Mouse (Mus musculus): ENCODE measurements around the gene Wscd2. TPM values are rescaled to one million over a fixed set of nuclear protein-coding genes. Genes with fewer than 3 reads are reported as not detected.

The Wscd2 gene
- total and polyA plus RNA-seq, 3 experiments, result not detected

DNA sequence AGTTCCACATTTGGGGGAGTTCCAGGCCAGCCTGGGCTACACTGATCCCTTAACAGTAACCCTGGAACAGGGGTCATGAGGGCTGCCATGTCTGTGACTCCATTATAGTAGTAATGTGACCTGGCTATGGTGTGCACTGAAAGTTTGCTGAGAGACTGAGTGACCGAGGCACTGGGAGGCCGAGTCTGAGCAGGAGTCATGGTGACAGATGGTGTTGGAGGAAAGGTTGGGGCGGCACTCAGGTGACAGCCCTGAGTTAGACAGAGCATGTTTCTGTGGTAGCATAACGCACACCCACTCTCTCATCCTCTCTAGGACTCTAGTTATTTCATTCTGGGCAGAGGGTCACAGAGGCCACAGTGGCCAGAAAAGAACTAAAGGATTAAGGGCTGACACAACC lies 19.0 kb downstream of the Wscd2 start:
- H3K4me3 ChIP-seq (ENCODE audit: control insufficient read depth in 1 of 2, insufficient read depth in 1 of 2, low read depth in 2 of 2, low read length in 2 of 2), result no peak overlapping the region
- H3K36me3 ChIP-seq (ENCODE audit: control insufficient read depth in 1 of 2, insufficient read depth in 2 of 2, low read length in 2 of 2), result no peaks in the 10 kb centered on the region
- H3K4me1 ChIP-seq (ENCODE audit: control insufficient read depth in 1 of 2, insufficient read depth in 2 of 2, low read length in 2 of 2), result no peaks in the 10 kb centered on the region
- H3K79me2 ChIP-seq (ENCODE audit: control insufficient read depth, insufficient read depth, low read length, poor library complexity), result no peaks in the 10 kb centered on the region
- TF ChIP-seq KAT2A (conservative IDR thresholded peaks at IDR 0.05; ENCODE audit: low read depth, low read length), result no peak
- TF ChIP-seq SMC3 (IDR thresholded peaks at IDR 0.05; ENCODE audit: low read depth, low read length), result no peak
- no peak for TF ChIP-seq RAD21 (IDR thresholded peaks at IDR 0.05; ENCODE audit: low read depth, low read length)
- TF ChIP-seq CHD2 (IDR thresholded peaks at IDR 0.05; ENCODE audit: low read length), result no peak
- no peak for TF ChIP-seq ELF1 (IDR thresholded peaks at IDR 0.05; ENCODE audit: low read depth, low read length)
- no peak for TF ChIP-seq USF1 (IDR thresholded peaks at IDR 0.05; ENCODE audit: low read depth, low read length)
- TF ChIP-seq TBP (IDR thresholded peaks at IDR 0.05; ENCODE audit: low read depth, low read length), result no peak
- no peak for TF ChIP-seq GABPA (IDR thresholded peaks at IDR 0.05; ENCODE audit: low read depth, low read length)
- no peak for TF ChIP-seq MXI1 (IDR thresholded peaks at IDR 0.05; ENCODE audit: low read depth, low read length)
- no peak for TF ChIP-seq POLR2AphosphoS2 (IDR thresholded peaks at IDR 0.05; ENCODE audit: low read length)
- TF ChIP-seq ZMIZ1 (IDR thresholded peaks at IDR 0.05; ENCODE audit: low read depth, low read length), result no peak
- TF ChIP-seq HCFC1 (IDR thresholded peaks at IDR 0.05; ENCODE audit: low read depth, low read length), result no peak
- no peak for TF ChIP-seq ZC3H11A (IDR thresholded peaks at IDR 0.05; ENCODE audit: low read depth, low read length)
- TF ChIP-seq ZNF384 (IDR thresholded peaks at IDR 0.05; ENCODE audit: low read depth, low read length), result no peak
- no peak for TF ChIP-seq ETS1 (IDR thresholded peaks at IDR 0.05; ENCODE audit: low read depth, low read length)
- no peak overlapping the region for H3K27ac ChIP-seq (ENCODE audit: control insufficient read depth, low read depth, low read length)
- H3K27me3 ChIP-seq (ENCODE audit: control insufficient read depth in 1 of 2, insufficient read depth in 2 of 2, low read length in 2 of 2), result no peaks in the 10 kb centered on the region
- no peak for DNase-seq (ENCODE audit: low read depth, low spot score)
- H3K9me3 ChIP-seq (replicated peaks; ENCODE audit: insufficient read depth, low read length), result no peaks in the 10 kb centered on the region
- H3K9ac ChIP-seq (ENCODE audit: control insufficient read depth, low read depth, low read length, poor library complexity, severe bottlenecking), result no peak overlapping the region

- TF ChIP-seq KAT2A (conservative IDR thresholded peaks at IDR 0.05; ENCODE audit: low read depth, low read length) (no peak), HCFC1 (IDR thresholded peaks at IDR 0.05; ENCODE audit: low read depth, low read length) (no peak), NRF1 (IDR thresholded peaks at IDR 0.05; ENCODE audit: insufficient read depth, low read depth, low read length, poor library complexity, severe bottlenecking) (no peak), MAX (IDR thresholded peaks at IDR 0.05; ENCODE audit: low read length) (no peak), NELFE (IDR thresholded peaks at IDR 0.05; ENCODE audit: low read depth, low read length) (no peak), CTCF (IDR thresholded peaks at IDR 0.05 in 2 of 3, conservative IDR thresholded peaks at IDR 0.05 in 1 of 3; ENCODE audit: control insufficient read depth in 1 of 3, insufficient read depth in 1 of 3, low read depth in 2 of 3, low read length in 3 of 3, poor library complexity in 1 of 3, severe bottlenecking in 1 of 3) (no peak), ZC3H11A (IDR thresholded peaks at IDR 0.05; ENCODE audit: low read depth, low read length) (no peak), ETS1 (IDR thresholded peaks at IDR 0.05; ENCODE audit: low read depth, low read length) (no peak), MEF2A (IDR thresholded peaks at IDR 0.05; ENCODE audit: extremely low read depth, insufficient replicate concordance, low read depth, low read length, poor library complexity, severe bottlenecking) (no peak), POLR2AphosphoS5 (IDR thresholded peaks at IDR 0.05; ENCODE audit: borderline replicate concordance, low read depth, low read length) (no peak), POLR2AphosphoS2 (IDR thresholded peaks at IDR 0.05; ENCODE audit: low read length) (no peak), SIN3A (IDR thresholded peaks at IDR 0.05; ENCODE audit: low read length) (no peak), TCF12 (IDR thresholded peaks at IDR 0.05; ENCODE audit: low read depth, low read length) (no peak), POLR2A (IDR thresholded peaks at IDR 0.05; ENCODE audit: control insufficient read depth in 1 of 2, insufficient read depth in 1 of 2, low read depth in 1 of 2, low read length in 2 of 2, poor library complexity in 1 of 2) (no peak)
- Histone ChIP-seq H3K27ac (ENCODE audit: control insufficient read depth, low read depth, low read length) (no peak overlapping the region), H3K4me1 (ENCODE audit: control insufficient read depth in 1 of 2, insufficient read depth in 2 of 2, low read length in 2 of 2) (no peaks in the 10 kb centered on the region), H3K9me3 (replicated peaks; ENCODE audit: insufficient read depth, low read length) (no peaks in the 10 kb centered on the region), H3K9ac (ENCODE audit: control insufficient read depth, low read depth, low read length, poor library complexity, severe bottlenecking) (no peak overlapping the region), H3K36me3 (ENCODE audit: control insufficient read depth in 1 of 2, insufficient read depth in 2 of 2, low read length in 2 of 2) (no peaks in the 10 kb centered on the region), H3K4me3 (ENCODE audit: control insufficient read depth in 1 of 2, insufficient read depth in 1 of 2, low read depth in 2 of 2, low read length in 2 of 2) (no peak overlapping the region), H3K27me3 (ENCODE audit: control insufficient read depth in 1 of 2, insufficient read depth in 2 of 2, low read length in 2 of 2) (no peaks in the 10 kb centered on the region), H3K79me2 (ENCODE audit: control insufficient read depth, insufficient read depth, low read length, poor library complexity) (no peaks in the 10 kb centered on the region)
- no peak for DNase-seq (ENCODE audit: low read depth, low spot score)
Measured at GRCm38 (mm10) chr5:113513640-113514039, 23.5 kb downstream of the Wscd2 start.
